Mouse (Mus musculus) heart, embryonic 11.5 days (tissue): ENCODE measurements around the gene Uqcc1. TPM values are rescaled to one million over a fixed set of nuclear protein-coding genes. Genes with fewer than 3 reads are reported as not detected.
A peak's percentile ranks its signal among the peaks of the same experiment; 100 is the strongest.

Experiments
- ATAC-seq: fragments of 200-750 bp; cut with Nextera tagmentation; replicated peaks from 2 replicates; pipeline ENCODE4 v1.8.0; 2017; ENCODE audit warnings: moderate library complexity; ENCODE audit not compliant: insufficient number of reproducible peaks, low FRiP score, low TSS enrichment
- H3K27ac ChIP-seq: fragments of 300-500 bp; sonication (generic); 2 replicates; pipeline ENCODE4 v1.5.1; 2014; ENCODE audit warnings: mild to moderate bottlenecking, low read depth, low read length
- H3K27me3 ChIP-seq: fragments of 300-500 bp; sonication (generic); 2 replicates; pipeline ENCODE4 v1.6.1; 2014; ENCODE audit warnings: mild to moderate bottlenecking, low read length, mixed read lengths; ENCODE audit not compliant: control insufficient read depth, insufficient read depth
- H3K36me3 ChIP-seq: fragments of 300-500 bp; sonication (generic); 2 replicates; pipeline ENCODE4 v1.6.1; 2014; ENCODE audit warnings: mild to moderate bottlenecking, low read length, moderate library complexity, mixed read lengths; ENCODE audit not compliant: control insufficient read depth, insufficient read depth
- H3K4me1 ChIP-seq: fragments of 300-500 bp; sonication (generic); 2 replicates; pipeline ENCODE4 v1.6.1; 2014; ENCODE audit warnings: low read length; ENCODE audit not compliant: control insufficient read depth, insufficient read depth
- H3K4me2 ChIP-seq: fragments of 300-500 bp; sonication (generic); 2 replicates; pipeline ENCODE4 v1.6.1; 2014; ENCODE audit warnings: mild to moderate bottlenecking, moderate library complexity
- H3K4me3 ChIP-seq: fragments of 300-500 bp; sonication (generic); 2 replicates; pipeline ENCODE4 v1.5.1; 2014; ENCODE audit warnings: low read depth, low read length
- H3K9ac ChIP-seq: fragments of 300-500 bp; sonication (generic); 2 replicates; pipeline ENCODE4 v1.6.1; 2014; ENCODE audit warnings: mild to moderate bottlenecking, low read depth, low read length, moderate library complexity
- H3K9me3 ChIP-seq: fragments of 300-500 bp; sonication (generic); replicated peaks from 2 replicates; pipeline ENCODE4 v1.6.1; 2016; ENCODE audit warnings: low read length; ENCODE audit not compliant: control insufficient read depth
- WGBS: fragments of 180-500 bp; shearing (Covaris S2); extraction: QIAGEN DNeasy Blood & Tissue Kit; methylation state at CpG from one replicate; pipeline ENCODE4 v1.1.7; 2014; ENCODE audit not compliant: insufficient replicate concordance; 5-methylcytosine and 5-hydroxymethylcytosine counted together
- polyA plus RNA-seq: library from polyadenylated mRNA; unstranded; fragments of >200 nt; fragmentation: Nextera tagmentation; extraction: Ambion mirVana; gene quantifications from 2 replicates; pipeline ENCODE4 v1.2.1, GENCODE M21; 2014

Uqcc1 gene
- polyA plus RNA-seq: 86.7 and 118 TPM in 2 replicates

- WGBS: 1% methylated on average over 38 of the region's 38 CpGs
- peak within 1 kb of the TSS; percentile 86 for H3K27ac ChIP-seq
- H3K4me2 ChIP-seq: peak within 1 kb of the TSS; percentile 76
- peak; percentile 86 for ATAC-seq
- peak within 1 kb of the TSS; percentile 72 for H3K4me3 ChIP-seq
- peaks cover 9% of the 10 kb centered on the region for H3K4me1 ChIP-seq
- no peaks in the 10 kb centered on the region for H3K36me3 ChIP-seq
- peak within 1 kb of the TSS; percentile 83 for H3K9ac ChIP-seq
- H3K27me3 ChIP-seq: no peaks in the 10 kb centered on the region
- H3K9me3 ChIP-seq: no peaks in the 10 kb centered on the region
Measured at GRCm38 (mm10) chr2:155929531-155930442, at the start of gene Uqcc1. TSS of gene Uqcc1 (minus strand) at chr2:155930310.

GRCm38 (mm10) chr2:155979328-155979991 lies 49.4 kb upstream of the Uqcc1 start:
- 73% methylated on average over 5 of the region's 5 CpGs for WGBS
- H3K27me3 ChIP-seq: no peaks in the 10 kb centered on the region
- H3K27ac ChIP-seq: no peak overlapping the region
- no peaks in the 10 kb centered on the region for H3K9me3 ChIP-seq
- H3K36me3 ChIP-seq: peaks cover 42% of the 10 kb centered on the region
- H3K4me2 ChIP-seq: no peak overlapping the region
- no peak for ATAC-seq
- H3K4me1 ChIP-seq: no peaks in the 10 kb centered on the region
- H3K4me3 ChIP-seq: no peak overlapping the region
- H3K9ac ChIP-seq: no peak overlapping the region

DNA sequence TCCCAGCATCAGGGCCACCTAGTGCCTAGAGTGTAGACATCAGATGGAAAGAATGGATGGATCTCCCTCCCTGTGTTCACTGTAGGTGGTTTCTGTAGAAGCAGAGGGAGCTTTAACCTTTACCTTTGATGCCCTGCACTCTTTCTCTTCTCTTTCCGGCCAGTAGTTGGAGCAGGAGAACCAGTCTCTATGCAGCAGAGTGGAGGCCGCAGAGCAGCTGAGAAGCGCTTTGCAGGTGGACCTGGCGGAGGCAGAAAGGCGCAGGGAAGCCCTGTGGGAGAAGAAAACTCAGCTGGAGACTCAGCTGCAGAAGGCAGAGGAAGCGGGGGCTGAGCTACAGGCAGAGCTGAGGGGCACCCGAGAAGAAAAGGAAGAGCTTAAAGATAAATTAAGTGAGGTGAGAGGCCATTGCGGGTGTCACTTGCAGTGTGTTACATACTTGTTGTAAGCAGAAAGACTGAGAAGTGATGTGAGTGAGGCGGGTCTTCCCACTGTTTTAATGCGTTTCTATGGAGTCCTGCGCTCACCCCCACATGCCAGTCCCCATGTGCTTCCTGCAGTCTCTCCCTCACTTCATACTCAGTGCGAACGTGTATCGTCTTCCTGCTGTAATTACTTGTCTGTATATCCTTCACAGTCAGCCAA lies 44.1 kb upstream of the Uqcc1 start:
- 80% methylated on average over 14 of the region's 14 CpGs for WGBS
- Histone ChIP-seq H3K27me3 (no peaks in the 10 kb centered on the region), H3K4me2 (no peak overlapping the region), H3K9me3 (no peaks in the 10 kb centered on the region), H3K36me3 (peaks cover 45% of the 10 kb centered on the region), H3K27ac (no peak overlapping the region), H3K4me3 (no peak overlapping the region), H3K4me1 (no peaks in the 10 kb centered on the region), H3K9ac (no peak overlapping the region)
- no peak for ATAC-seq

GRCm38 (mm10) chr2:155973348-155973747 lies 43.2 kb upstream of the Uqcc1 start:
- WGBS: 70% methylated on average over 6 of the region's 6 CpGs
- Histone ChIP-seq H3K9ac (no peak overlapping the region), H3K36me3 (peaks cover 52% of the 10 kb centered on the region), H3K4me1 (no peaks in the 10 kb centered on the region), H3K27me3 (no peaks in the 10 kb centered on the region), H3K4me3 (no peak overlapping the region), H3K9me3 (no peaks in the 10 kb centered on the region), H3K4me2 (no peak overlapping the region), H3K27ac (no peak overlapping the region)
- no peak for ATAC-seq

- no peak overlapping the region for H3K4me2 ChIP-seq
- WGBS: 44% methylated on average over 1 of the region's 1 CpGs
- no peak overlapping the region for H3K4me3 ChIP-seq
- H3K27ac ChIP-seq: no peak overlapping the region
- H3K27me3 ChIP-seq: no peaks in the 10 kb centered on the region
- H3K4me1 ChIP-seq: no peaks in the 10 kb centered on the region
- H3K9me3 ChIP-seq: no peaks in the 10 kb centered on the region
- peaks cover 25% of the 10 kb centered on the region for H3K36me3 ChIP-seq
- no peak overlapping the region for H3K9ac ChIP-seq
- ATAC-seq: no peak
Measured at GRCm38 (mm10) chr2:155962991-155963390, 32.9 kb upstream of the Uqcc1 start.

DNA sequence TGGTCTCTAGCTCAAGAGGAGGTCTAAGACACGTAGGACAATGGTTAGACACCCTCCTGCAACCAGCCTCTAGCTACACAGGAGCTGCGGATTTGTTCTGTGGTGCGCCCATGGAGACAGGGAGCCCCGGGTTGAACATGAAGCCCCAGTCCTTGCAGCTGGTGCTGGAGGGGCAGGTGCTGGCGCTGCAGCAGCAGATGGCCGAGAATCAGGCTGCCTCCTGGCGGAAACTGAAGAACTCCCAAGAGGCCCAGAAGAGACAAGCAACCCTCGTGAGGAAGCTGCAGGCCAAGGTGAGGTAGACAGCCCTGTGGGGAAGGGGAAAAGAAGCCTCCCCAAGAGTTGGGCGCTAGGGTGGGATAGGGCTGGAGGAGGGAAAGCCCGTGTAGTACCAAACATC lies 31.8 kb upstream of the Uqcc1 start:
- 83% methylated on average over 10 of the region's 10 CpGs for WGBS
- Histone ChIP-seq H3K27ac (no peak overlapping the region), H3K4me2 (no peak overlapping the region), H3K4me1 (no peaks in the 10 kb centered on the region), H3K9me3 (no peaks in the 10 kb centered on the region), H3K36me3 (peaks cover 16% of the 10 kb centered on the region; the same call in 1 of the 2 replicates), H3K4me3 (no peak overlapping the region), H3K9ac (no peak overlapping the region), H3K27me3 (no peaks in the 10 kb centered on the region)
- no peak for ATAC-seq

GRCm38 (mm10) chr2:155959981-155960380 lies 29.9 kb upstream of the Uqcc1 start:
- H3K9ac ChIP-seq: no peak overlapping the region
- no peak overlapping the region for H3K4me3 ChIP-seq
- no peak overlapping the region for H3K27ac ChIP-seq
- H3K4me2 ChIP-seq: no peak overlapping the region
- no peaks in the 10 kb centered on the region for H3K9me3 ChIP-seq
- no peaks in the 10 kb centered on the region for H3K4me1 ChIP-seq
- H3K36me3 ChIP-seq: peaks cover 12% of the 10 kb centered on the region; the same call in 1 of the 2 replicates
- no peak for ATAC-seq
- no peaks in the 10 kb centered on the region for H3K27me3 ChIP-seq
- WGBS: 87% methylated on average over 5 of the region's 5 CpGs
